Mouse (Mus musculus) forebrain, postnatal 0 days (tissue): ENCODE measurements around the gene Frmd4b. TPM values are rescaled to one million over a fixed set of nuclear protein-coding genes. Genes with fewer than 3 reads are reported as not detected.

Experiments used
- ATAC-seq: fragments of 200-750 bp; cut with Nextera tagmentation; 2 replicates; pipeline ENCODE4 v1.8.0; 2017; ENCODE audit warnings: mild to moderate bottlenecking, moderate library complexity
- DNase-seq: peaks from one replicate; pipeline ENCODE4 v3.0.0-alpha.2; 2015
- H3K27ac ChIP-seq: fragments of 300-500 bp; sonication (generic); 2 replicates; pipeline ENCODE4 v1.5.1; 2014; ENCODE audit warnings: low read depth, mild to moderate bottlenecking, antibody characterized with exemption, low read length, moderate library complexity, mixed read lengths
- H3K27me3 ChIP-seq: fragments of 300-500 bp; sonication (generic); 2 replicates; pipeline ENCODE4 v1.6.1; 2014; ENCODE audit warnings: mild to moderate bottlenecking, low read length, mixed read lengths; ENCODE audit not compliant: insufficient read depth
- H3K36me3 ChIP-seq: fragments of 300-500 bp; sonication (generic); 2 replicates; pipeline ENCODE4 v1.6.1; 2014; ENCODE audit warnings: mild to moderate bottlenecking, moderate library complexity; ENCODE audit not compliant: insufficient read depth
- H3K4me1 ChIP-seq: fragments of 300-500 bp; sonication (generic); 2 replicates; pipeline ENCODE4 v1.6.1; 2014; ENCODE audit warnings: antibody characterized with exemption; ENCODE audit not compliant: insufficient read depth
- H3K4me2 ChIP-seq: fragments of 300-500 bp; sonication (generic); 2 replicates; pipeline ENCODE4 v1.6.1; 2014; ENCODE audit warnings: low read depth, mild to moderate bottlenecking, moderate library complexity
- H3K4me3 ChIP-seq: fragments of 300-500 bp; sonication (generic); 2 replicates; pipeline ENCODE4 v1.5.1; 2014; ENCODE audit warnings: low read depth, low read length, mixed read lengths
- H3K9ac ChIP-seq: fragments of 300-500 bp; sonication (generic); 2 replicates; pipeline ENCODE4 v1.6.1; 2014; ENCODE audit warnings: mild to moderate bottlenecking
- H3K9me3 ChIP-seq: fragments of 300-500 bp; sonication (generic); 2 replicates; pipeline ENCODE4 v1.6.1; 2016; ENCODE audit warnings: low read length
- CTCF ChIP-seq: sonication (generic); IDR thresholded peaks from 2 replicates; pipeline ENCODE4 v1.5.1; 2016; ENCODE audit warnings: antibody characterized with exemption, control low read depth, low read depth
- WGBS: fragments of 180-500 bp; shearing (Covaris S2); extraction: QIAGEN DNeasy Blood & Tissue Kit; methylation state at CpG from one replicate; pipeline ENCODE4 v1.1.7; 2014; 5-methylcytosine and 5-hydroxymethylcytosine counted together
- polyA plus RNA-seq: library from polyadenylated mRNA; unstranded; fragments of >200 nt; fragmentation: Nextera tagmentation; extraction: Ambion mirVana; gene quantifications from 2 replicates; pipeline ENCODE4 v1.2.1, GENCODE M21; 2015
- total RNA-seq: library from RNA; depleted of rRNA; stranded (reverse); fragments of >200 nt; gene quantifications from 2 replicates; pipeline ENCODE4 v1.2.3, GENCODE M21; 2014

Gene Frmd4b
- total and polyA plus RNA-seq, 2 experiments from 2014 or later = 17.0 to 43.7 TPM

- no peaks in the 10 kb centered on the region for H3K4me1 ChIP-seq
- WGBS = 100% methylated on average over 1 of the region's 1 CpGs
- no peak for ATAC-seq
Measured at GRCm38 (mm10) chr6:97283676-97284075, 333.7 kb downstream of the Frmd4b start.

DNA sequence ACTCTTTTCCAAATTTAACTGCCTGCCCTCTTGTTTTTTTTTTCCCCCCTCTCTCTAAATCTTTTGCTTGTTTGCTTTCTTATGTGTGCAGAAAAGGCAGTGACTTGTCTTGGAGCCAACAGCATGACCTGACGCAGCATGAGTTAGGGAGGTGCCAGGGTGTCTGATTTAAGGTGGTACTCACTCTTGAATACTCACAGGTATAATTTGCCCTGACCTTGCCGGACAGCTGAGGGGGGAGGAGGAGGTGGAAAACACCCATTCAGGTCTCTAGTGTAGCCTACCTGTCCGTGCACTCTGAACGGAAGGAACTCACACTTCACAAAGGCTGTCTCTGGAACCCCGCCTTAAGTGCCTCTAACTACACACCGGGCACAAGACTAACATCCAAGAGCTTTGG, 338.5 kb downstream of the Frmd4b start:
- Histone ChIP-seq H3K9me3 (no peaks in the 10 kb centered on the region), H3K4me2 (no peak overlapping the region), H3K27me3 (no peaks in the 10 kb centered on the region), H3K36me3 (no peaks in the 10 kb centered on the region), H3K9ac (no peak overlapping the region), H3K4me3 (no peak overlapping the region), H3K27ac (no peak overlapping the region), H3K4me1 (peaks cover 4% of the 10 kb centered on the region; the same call in 1 of the 2 replicates)
- ATAC-seq = no peak
- TF ChIP-seq CTCF = no peak
- DNase-seq = no peak
- WGBS = 38% methylated on average over 6 of the region's 6 CpGs

More at GRCm38 (mm10) chr6:97283676-97284075, 333.7 kb downstream of the Frmd4b start:
- Histone ChIP-seq H3K4me3 (no peak overlapping the region), H3K9ac (no peak overlapping the region), H3K27me3 (no peaks in the 10 kb centered on the region), H3K4me2 (no peak overlapping the region), H3K27ac (no peak overlapping the region), H3K9me3 (no peaks in the 10 kb centered on the region), H3K36me3 (peaks cover 13% of the 10 kb centered on the region; the same call in 1 of the 2 replicates)
- DNase-seq = no peak
- no peak for TF ChIP-seq CTCF

DNA sequence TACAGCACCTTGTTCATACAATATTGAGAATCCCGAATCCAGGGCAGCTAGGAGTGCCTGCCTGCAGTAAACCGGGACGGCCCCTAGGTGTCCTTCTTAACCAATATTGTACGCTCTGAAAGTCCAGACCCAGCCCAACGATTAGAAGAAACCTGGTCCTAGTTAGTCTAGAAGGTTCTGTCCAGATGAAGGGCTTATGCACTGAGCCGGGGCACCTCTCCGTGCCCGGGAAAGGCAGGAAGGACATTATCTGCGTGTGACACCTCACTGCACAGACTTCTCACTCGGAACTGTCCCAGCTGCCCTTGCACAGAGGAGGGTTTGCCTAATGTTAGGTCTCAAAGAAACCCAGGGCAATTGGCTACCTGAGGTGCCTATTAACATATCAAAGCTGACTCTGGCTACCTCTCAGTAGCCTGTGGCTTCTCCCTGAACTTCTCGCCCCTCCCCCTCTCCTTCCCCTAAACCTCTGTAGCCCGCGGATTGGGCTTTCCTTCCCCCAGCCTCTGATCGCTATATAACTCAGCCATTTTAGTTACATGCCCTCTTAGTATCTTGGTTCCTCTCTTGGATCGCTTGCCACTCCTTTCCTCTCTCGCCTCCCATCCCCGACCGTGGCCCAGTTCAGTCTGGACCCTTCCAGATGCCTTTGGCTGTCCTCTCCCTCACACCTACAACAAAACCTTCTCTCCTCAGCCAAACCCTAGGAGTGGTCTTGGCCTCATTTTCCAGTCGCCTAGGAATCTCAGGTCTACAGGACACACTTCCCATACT, 339.1 kb downstream of the Frmd4b start:
- peaks cover 4% of the 10 kb centered on the region; the same call in 1 of the 2 replicates for H3K4me1 ChIP-seq
- peak overlapping the region; percentile 28 for H3K4me3 ChIP-seq
- peak; percentile 86 for ATAC-seq
- H3K9me3 ChIP-seq = no peaks in the 10 kb centered on the region
- peak; percentile 86 for TF ChIP-seq CTCF
- peak overlapping the region; percentile 65 for H3K4me2 ChIP-seq
- no peaks in the 10 kb centered on the region for H3K36me3 ChIP-seq
- peak; percentile 84 for DNase-seq
- H3K27ac ChIP-seq = no peak overlapping the region
- H3K27me3 ChIP-seq = no peaks in the 10 kb centered on the region
- WGBS = 6% methylated on average over 19 of the region's 19 CpGs
- peak overlapping the region; percentile 37; the same call in 1 of the 2 replicates for H3K9ac ChIP-seq

- Histone ChIP-seq H3K36me3 (no peaks in the 10 kb centered on the region), H3K9me3 (no peaks in the 10 kb centered on the region), H3K27me3 (no peaks in the 10 kb centered on the region), H3K4me1 (peaks cover 4% of the 10 kb centered on the region; the same call in 1 of the 2 replicates), H3K9ac (no peak overlapping the region), H3K27ac (no peak overlapping the region), H3K4me3 (no peak overlapping the region), H3K4me2 (no peak overlapping the region)
- ATAC-seq = no peak
- no peak for TF ChIP-seq CTCF
- DNase-seq = no peak
- 62% methylated on average over 5 of the region's 5 CpGs for WGBS
Measured at GRCm38 (mm10) chr6:97276890-97277497, 340.3 kb downstream of the Frmd4b start.

GRCm38 (mm10) chr6:97276366-97276765, 341.0 kb downstream of the Frmd4b start:
- no peak overlapping the region for H3K4me3 ChIP-seq
- WGBS = 21% methylated on average over 4 of the region's 4 CpGs
- no peak overlapping the region for H3K9ac ChIP-seq
- ATAC-seq (peak; percentile 50), DNase-seq (peak; percentile 43)
- no peaks in the 10 kb centered on the region for H3K27me3 ChIP-seq
- no peaks in the 10 kb centered on the region for H3K9me3 ChIP-seq
- peaks cover 4% of the 10 kb centered on the region; the same call in 1 of the 2 replicates for H3K4me1 ChIP-seq
- H3K36me3 ChIP-seq = no peaks in the 10 kb centered on the region
- H3K27ac ChIP-seq = no peak overlapping the region
- no peak overlapping the region for H3K4me2 ChIP-seq
- no peak for TF ChIP-seq CTCF

GRCm38 (mm10) chr6:97275760-97276159, 341.6 kb downstream of the Frmd4b start:
- H3K27me3 ChIP-seq = no peaks in the 10 kb centered on the region
- ATAC-seq = no peak
- no peak overlapping the region for H3K4me2 ChIP-seq
- no peak overlapping the region for H3K4me3 ChIP-seq
- peaks cover 4% of the 10 kb centered on the region; the same call in 1 of the 2 replicates for H3K4me1 ChIP-seq
- H3K27ac ChIP-seq = no peak overlapping the region
- no peak for DNase-seq
- no peak for TF ChIP-seq CTCF
- H3K9ac ChIP-seq = no peak overlapping the region
- H3K36me3 ChIP-seq = no peaks in the 10 kb centered on the region
- 51% methylated on average over 4 of the region's 4 CpGs for WGBS
- no peaks in the 10 kb centered on the region for H3K9me3 ChIP-seq

- Histone ChIP-seq H3K9me3 (no peaks in the 10 kb centered on the region), H3K9ac (no peak overlapping the region), H3K27me3 (no peaks in the 10 kb centered on the region), H3K4me2 (no peak overlapping the region), H3K36me3 (no peaks in the 10 kb centered on the region), H3K27ac (no peak overlapping the region), H3K4me1 (peaks cover 4% of the 10 kb centered on the region; the same call in 1 of the 2 replicates), H3K4me3 (no peak overlapping the region)
- WGBS = 69% methylated on average over 3 of the region's 3 CpGs
- DNase-seq (no peak), ATAC-seq (no peak)
- TF ChIP-seq CTCF = no peak
Measured at GRCm38 (mm10) chr6:97273777-97274176, 343.6 kb downstream of the Frmd4b start.
